Mouse (Mus musculus) liver, embryonic 14.5 days (tissue): ENCODE measurements around the gene Gm10135.

Source experiments
- CTCF ChIP-seq: IDR thresholded peaks from 2 replicates; pipeline ENCODE4 v1.5.1; 2016; ENCODE audit warnings: antibody characterized with exemption, low read depth, control low read depth
- EP300 ChIP-seq: IDR thresholded peaks from 2 replicates; pipeline ENCODE4 v1.6.1; 2016; ENCODE audit warnings: antibody characterized with exemption, low read depth

DNA sequence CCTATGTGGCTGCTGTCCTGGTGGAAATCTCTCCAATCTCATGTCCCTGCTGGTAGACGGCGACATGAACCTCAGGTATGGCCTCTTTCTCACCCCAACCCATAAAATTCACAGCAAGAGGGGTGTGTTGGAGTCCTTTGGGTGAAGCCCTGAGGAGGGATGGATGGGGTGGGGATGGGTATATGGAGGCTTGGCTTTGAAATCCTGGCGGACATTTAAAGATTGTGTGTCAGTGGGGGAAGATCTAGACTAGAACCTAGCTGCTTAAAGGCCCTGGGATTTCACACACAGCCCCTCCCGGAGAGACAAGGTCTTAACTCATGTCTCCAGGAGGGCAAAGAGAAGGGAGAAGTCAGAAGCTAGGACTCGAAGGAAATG is 33.1 kb upstream of the Gm10135 start:
- no peak for TF ChIP-seq CTCF
- no peak for TF ChIP-seq EP300
